Mouse (Mus musculus): ENCODE results near the gene Tmem51. TPM values are rescaled to one million over a fixed set of nuclear protein-coding genes. Genes with fewer than 3 reads are reported as not detected.

The Tmem51 gene
- polyA plus RNA-seq, 1 experiment from 2014 or later = 8.3 TPM

Other genes starting within 250 kb of the Tmem51 start
- gene Ctrc, start 237.9 kb downstream of the Tmem51 start, polyA plus RNA-seq (2015; fragmentation: Nextera tagmentation; extraction: Ambion mirVana) = not detected in 2 replicates
- gene Efhd2, start 209.4 kb downstream of the Tmem51 start, polyA plus RNA-seq (2015; fragmentation: Nextera tagmentation; extraction: Ambion mirVana) = 77.8 and 83.5 TPM in 2 replicates
- gene Fhad1, start 69.2 kb downstream of the Tmem51 start, polyA plus RNA-seq (2015; fragmentation: Nextera tagmentation; extraction: Ambion mirVana) = 4.1 and 5.3 TPM in 2 replicates
- 27.8 and 29.7 TPM in 2 replicates for gene Kazn, start 155.1 kb upstream of the Tmem51 start, polyA plus RNA-seq (2015; fragmentation: Nextera tagmentation; extraction: Ambion mirVana)

All from hindbrain, embryonic 15.5 days (tissue).